Mouse (Mus musculus) heart, adult 2 months (tissue): Measurements from ENCODE around the gene Pigq.

Source experiments
- CTCF ChIP-seq: fragments of 200-600 bp; IDR thresholded peaks from 2 replicates; pipeline ENCODE4 v1.8.1; 2022; ENCODE audit warnings: antibody characterized with exemption, mild to moderate bottlenecking, moderate library complexity
- POLR2A ChIP-seq: fragments of 200-500 bp; IDR thresholded peaks from 2 replicates; pipeline ENCODE4 v1.6.1; 2011; ENCODE audit warnings: mild to moderate bottlenecking, low read depth, low read length, control low read depth; ENCODE audit not compliant: insufficient read depth

GRCm38 (mm10) chr17:25955736-25956135 lies 11.0 kb upstream of the Pigq start:
- TF ChIP-seq POLR2A (no peak), CTCF (no peak)
